ENCODE assay signal across 22 mouse cellular contexts in genomic region chr8:119644981-119645597, GRCm38 (mm10). TPM values are rescaled to one million over a fixed set of nuclear protein-coding genes. Genes with fewer than 3 reads are reported as not detected.
DNase-seq lines count a peak whose midpoint lies in the region; ATAC-seq and TF ChIP-seq lines count a peak whose summit lies in the region.
"Had no signal": no experiment of that assay in that cellular context is flagged by ENCODE, and none has a peak within 500 bp of the region (broad histone marks: within the 10 kb centered on the region; RNA-seq: fewer than 3 reads in every experiment).

No protein-coding gene starts in this region.

- no peak for TF ChIP-seq CTCF in hindbrain, postnatal 0 days (IDR thresholded peaks at IDR 0.05; ENCODE audit: low read depth)

- ATAC-seq in hindbrain, embryonic 11.5 days (ENCODE audit: low FRiP score) = peak; percentile 66; the same call in 1 of the 2 replicates
- peak; percentile 82 for ATAC-seq in hindbrain, postnatal 0 days
- ATAC-seq in neural tube, embryonic 14.5 days (ENCODE audit: low read depth) = peak; percentile 90
- no peak for ATAC-seq in frontal cortex, adult (ENCODE audit: low TSS enrichment)
- ATAC-seq in granulocyte monocyte progenitor cell, adult 5-6 weeks (replicated peaks; ENCODE audit: poor library complexity, severe bottlenecking) = no peak

- H3K4me3 ChIP-seq in hindbrain, embryonic 11.5 days (ENCODE audit: low read depth, low read length) = no peak overlapping the region
- no peak overlapping the region for H3K4me3 ChIP-seq in hindbrain, embryonic 10.5 days
- H3K4me3 ChIP-seq in embryonic facial prominence, embryonic 10.5 days = no peak overlapping the region
- no peak overlapping the region for H3K4me3 ChIP-seq in hindbrain, postnatal 0 days (ENCODE audit: low read length)
- no peak overlapping the region for H3K4me3 ChIP-seq in neural tube, embryonic 14.5 days (ENCODE audit: low read depth, low read length)
- H3K4me3 ChIP-seq: erythroblast, embryonic 14.5 days; limb, embryonic 13.5 days; liver, embryonic 13.5 days; lung, embryonic 15.5 days had no signal

- H3K4me2 ChIP-seq in hindbrain, embryonic 11.5 days (replicated peaks; ENCODE audit: low read depth, low read length) = no peak overlapping the region
- H3K4me2 ChIP-seq in hindbrain, postnatal 0 days (ENCODE audit: low read depth, low read length) = no peak overlapping the region
- H3K4me2 ChIP-seq in neural tube, embryonic 14.5 days (ENCODE audit: low read depth, low read length) = peak overlapping the region; percentile 16; the same call in 1 of the 2 replicates
- H3K4me2 ChIP-seq: limb, embryonic 13.5 days; liver, embryonic 13.5 days; lung, embryonic 15.5 days had no signal

- H3K4me1 ChIP-seq in hindbrain, embryonic 11.5 days (replicated peaks; ENCODE audit: control insufficient read depth, insufficient read depth, low read length) = no peaks in the 10 kb centered on the region
- no peaks in the 10 kb centered on the region for H3K4me1 ChIP-seq in hindbrain, embryonic 10.5 days (replicated peaks)
- 0 out of 2 replicates have a peak, but pooled peaks cover 3% of the 10 kb centered on the region for H3K4me1 ChIP-seq in embryonic facial prominence, embryonic 10.5 days
- no peaks in the 10 kb centered on the region for H3K4me1 ChIP-seq in hindbrain, postnatal 0 days (ENCODE audit: insufficient read depth, low read length)
- peaks cover 7% of the 10 kb centered on the region; the same call in 1 of the 2 replicates for H3K4me1 ChIP-seq in neural tube, embryonic 14.5 days (ENCODE audit: control insufficient read depth, insufficient read depth, low read length)
- H3K4me1 ChIP-seq: liver, embryonic 13.5 days; lung, embryonic 15.5 days had no signal

- no peaks in the 10 kb centered on the region for H3K9me3 ChIP-seq in hindbrain, embryonic 11.5 days (ENCODE audit: control insufficient read depth, low read length)
- peaks cover 7% of the 10 kb centered on the region; the same call in 1 of the 2 replicates for H3K9me3 ChIP-seq in hindbrain, embryonic 10.5 days
- peaks cover 5% of the 10 kb centered on the region; the same call in 1 of the 2 replicates for H3K9me3 ChIP-seq in embryonic facial prominence, embryonic 10.5 days
- no peaks in the 10 kb centered on the region for H3K9me3 ChIP-seq in hindbrain, postnatal 0 days (ENCODE audit: low read length)
- no peaks in the 10 kb centered on the region for H3K9me3 ChIP-seq in neural tube, embryonic 14.5 days (ENCODE audit: control insufficient read depth, low read length)
- H3K9me3 ChIP-seq: lung, embryonic 15.5 days had no signal

- no peak overlapping the region for H3K9ac ChIP-seq in hindbrain, embryonic 11.5 days (ENCODE audit: low read depth, low read length)
- no peak overlapping the region for H3K9ac ChIP-seq in hindbrain, postnatal 0 days (replicated peaks; ENCODE audit: low read length)
- 0 out of 2 replicates have a peak overlapping the region, but pooled peaks have one; percentile 16 for H3K9ac ChIP-seq in neural tube, embryonic 14.5 days (replicated peaks; ENCODE audit: low read depth, low read length)
- H3K9ac ChIP-seq: limb, embryonic 13.5 days; liver, embryonic 13.5 days; lung, embryonic 15.5 days had no signal

- no peaks in the 10 kb centered on the region for H3K36me3 ChIP-seq in hindbrain, embryonic 11.5 days (ENCODE audit: control insufficient read depth, insufficient read depth, low read length)
- H3K36me3 ChIP-seq in hindbrain, embryonic 10.5 days = no peaks in the 10 kb centered on the region
- H3K36me3 ChIP-seq in embryonic facial prominence, embryonic 10.5 days (replicated peaks) = no peaks in the 10 kb centered on the region
- no peaks in the 10 kb centered on the region for H3K36me3 ChIP-seq in hindbrain, postnatal 0 days (ENCODE audit: insufficient read depth, low read length)
- H3K36me3 ChIP-seq in neural tube, embryonic 14.5 days (ENCODE audit: control insufficient read depth, insufficient read depth, low read length) = no peaks in the 10 kb centered on the region
- H3K36me3 ChIP-seq: limb, embryonic 13.5 days; liver, embryonic 13.5 days; lung, embryonic 15.5 days had no signal

- WGBS in hindbrain, embryonic 11.5 days = 61% methylated on average over 18 of the region's 18 CpGs
- 66% methylated on average over 18 of the region's 18 CpGs for WGBS in hindbrain, embryonic 10.5 days
- WGBS in embryonic facial prominence, embryonic 10.5 days = 69% methylated on average over 18 of the region's 18 CpGs
- 36% methylated on average over 18 of the region's 18 CpGs for WGBS in hindbrain, postnatal 0 days
- WGBS in neural tube, embryonic 14.5 days = 30% methylated on average over 18 of the region's 18 CpGs

- peak overlapping the region; percentile 67 for H3K27ac ChIP-seq in hindbrain, embryonic 11.5 days (ENCODE audit: low read depth, low read length)
- no peak overlapping the region for H3K27ac ChIP-seq in hindbrain, embryonic 10.5 days
- no peak overlapping the region; the same call in 1 of the 2 replicates for H3K27ac ChIP-seq in embryonic facial prominence, embryonic 10.5 days (replicated peaks)
- H3K27ac ChIP-seq in hindbrain, postnatal 0 days = peak overlapping the region; percentile 56
- peak overlapping the region; percentile 66 for H3K27ac ChIP-seq in neural tube, embryonic 14.5 days (ENCODE audit: low read depth, low read length)
- H3K27ac ChIP-seq: kidney, postnatal 0 days; limb, embryonic 13.5 days; liver, embryonic 13.5 days; lung, embryonic 15.5 days had no signal

- no peak for DNase-seq in hindbrain, embryonic 11.5 days (ENCODE audit: low spot score)
- DNase-seq in hindbrain, embryonic 10.5 days (ENCODE audit: low spot score) = no peak
- DNase-seq in embryonic facial prominence, embryonic 10.5 days (ENCODE audit: low spot score) = peak; percentile 12
- DNase-seq in hindbrain, postnatal 0 days (ENCODE audit: low spot score) = peak; percentile 59
- no peak for DNase-seq in right cerebral cortex, postnatal 4 days
- DNase-seq: adrenal gland, postnatal 36 days; B cell, adult 2 months; cerebellum, adult 8-10 months; gastrocnemius, postnatal 25 days; kidney, adult 18-20 months; liver, embryonic 13.5 days; thymus, postnatal 14 days had no signal

- H3K27me3 ChIP-seq in hindbrain, embryonic 11.5 days (ENCODE audit: control insufficient read depth, insufficient read depth, low read length) = no peaks in the 10 kb centered on the region
- H3K27me3 ChIP-seq in hindbrain, embryonic 10.5 days (ENCODE audit: insufficient read depth, poor library complexity, severe bottlenecking) = no peaks in the 10 kb centered on the region
- no peaks in the 10 kb centered on the region for H3K27me3 ChIP-seq in embryonic facial prominence, embryonic 10.5 days (replicated peaks; ENCODE audit: low read depth, poor library complexity, severe bottlenecking)
- H3K27me3 ChIP-seq in hindbrain, postnatal 0 days (ENCODE audit: insufficient read depth, low read length) = no peaks in the 10 kb centered on the region
- no peaks in the 10 kb centered on the region for H3K27me3 ChIP-seq in neural tube, embryonic 14.5 days (ENCODE audit: control insufficient read depth, insufficient read depth, low read length)
- H3K27me3 ChIP-seq: limb, embryonic 13.5 days; liver, embryonic 13.5 days; lung, embryonic 15.5 days had no signal

RNA-seq across cellular contexts. Expression of gene Kcng4, which starts 9.6 kb away (rescaled TPM):
- 0.10 TPM in 1 of 2 replicates, not detected in the other for polyA plus RNA-seq in hindbrain, embryonic 11.5 days (2014; fragmentation: Nextera tagmentation; extraction: Ambion mirVana)
- 0.16 and 0.29 TPM in 2 replicates for polyA plus RNA-seq in hindbrain, embryonic 10.5 days (2016; fragmentation: Nextera tagmentation; extraction: Ambion mirVana)
- polyA plus RNA-seq in embryonic facial prominence, embryonic 10.5 days (2016; fragmentation: Nextera tagmentation; extraction: Ambion mirVana) = 0.22 and 0.47 TPM in 2 replicates
- total RNA-seq in hindbrain, postnatal 0 days (2014; rRNA removed) = 0.11 and 0.73 TPM in 2 replicates
- polyA plus RNA-seq in hindbrain, postnatal 0 days (2015; fragmentation: Nextera tagmentation; extraction: Ambion mirVana) = 0.19 and 0.21 TPM in 2 replicates
- polyA plus RNA-seq in neural tube, embryonic 14.5 days (2014; fragmentation: Nextera tagmentation; extraction: Ambion mirVana) = 0.06 and 0.08 TPM in 2 replicates
- total RNA-seq in granulocyte monocyte progenitor cell, adult 5-6 weeks (2014; fragmentation: Nextera tagmentation) = not detected in 2 replicates
- not detected in 2 replicates for total RNA-seq in granulocyte monocyte progenitor cell, adult 5-6 weeks (2017)
- total RNA-seq: monocyte, adult 5-6 weeks had no signal
- polyA plus RNA-seq: embryonic facial prominence, embryonic 11.5 days; erythroblast, embryonic 14.5 days; limb, embryonic 13.5 days; liver, embryonic 13.5 days had no signal

RNA-seq across cellular contexts. Expression of gene Wfdc1, which starts 21.1 kb away (rescaled TPM):
- 3.6 and 4.6 TPM in 2 replicates for polyA plus RNA-seq in hindbrain, embryonic 11.5 days (2014; fragmentation: Nextera tagmentation; extraction: Ambion mirVana)
- polyA plus RNA-seq in hindbrain, embryonic 10.5 days (2016; fragmentation: Nextera tagmentation; extraction: Ambion mirVana) = 9.6 and 11.6 TPM in 2 replicates
- 3.8 and 4.5 TPM in 2 replicates for polyA plus RNA-seq in embryonic facial prominence, embryonic 10.5 days (2016; fragmentation: Nextera tagmentation; extraction: Ambion mirVana)
- 20.6 and 24.1 TPM in 2 replicates for total RNA-seq in hindbrain, postnatal 0 days (2014; rRNA removed)
- 10.6 and 12.0 TPM in 2 replicates for polyA plus RNA-seq in hindbrain, postnatal 0 days (2015; fragmentation: Nextera tagmentation; extraction: Ambion mirVana)
- polyA plus RNA-seq in neural tube, embryonic 14.5 days (2014; fragmentation: Nextera tagmentation; extraction: Ambion mirVana) = 3.2 and 3.7 TPM in 2 replicates
- total RNA-seq in granulocyte monocyte progenitor cell, adult 5-6 weeks (2014; fragmentation: Nextera tagmentation) = not detected in 2 replicates
- not detected in 2 replicates for total RNA-seq in granulocyte monocyte progenitor cell, adult 5-6 weeks (2017)
- total RNA-seq: monocyte, adult 5-6 weeks had no signal
- polyA plus RNA-seq: erythroblast, embryonic 14.5 days had no signal

RNA-seq across cellular contexts. Expression of gene Adad2, which starts 32.5 kb away (rescaled TPM):
- 0.13 TPM in 1 of 2 replicates, not detected in the other for polyA plus RNA-seq in hindbrain, embryonic 11.5 days (2014; fragmentation: Nextera tagmentation; extraction: Ambion mirVana)
- 0.16 and 0.41 TPM in 2 replicates for polyA plus RNA-seq in hindbrain, embryonic 10.5 days (2016; fragmentation: Nextera tagmentation; extraction: Ambion mirVana)
- 0.27 TPM in 1 of 2 replicates, not detected in the other for polyA plus RNA-seq in embryonic facial prominence, embryonic 10.5 days (2016; fragmentation: Nextera tagmentation; extraction: Ambion mirVana)
- total RNA-seq in hindbrain, postnatal 0 days (2014; rRNA removed) = 0.63 and 1.0 TPM in 2 replicates
- 0.11 TPM in 1 of 2 replicates, not detected in the other for polyA plus RNA-seq in hindbrain, postnatal 0 days (2015; fragmentation: Nextera tagmentation; extraction: Ambion mirVana)
- not detected in 2 replicates for polyA plus RNA-seq in neural tube, embryonic 14.5 days (2014; fragmentation: Nextera tagmentation; extraction: Ambion mirVana)
- total RNA-seq in granulocyte monocyte progenitor cell, adult 5-6 weeks (2014; fragmentation: Nextera tagmentation) = not detected in 2 replicates
- total RNA-seq in granulocyte monocyte progenitor cell, adult 5-6 weeks (2017) = not detected in 2 replicates
- total RNA-seq: adrenal gland, postnatal 36 days; left cerebral cortex, postnatal 10 days; monocyte, adult 5-6 weeks had no signal
- polyA plus RNA-seq: erythroblast, embryonic 14.5 days; kidney, postnatal 0 days; liver, embryonic 13.5 days; lung, embryonic 15.5 days had no signal

RNA-seq across cellular contexts. Expression of gene Taf1c, which starts 40.1 kb away (rescaled TPM):
- polyA plus RNA-seq in hindbrain, embryonic 11.5 days (2014; fragmentation: Nextera tagmentation; extraction: Ambion mirVana) = 10.1 and 11.9 TPM in 2 replicates
- 16.8 and 17.4 TPM in 2 replicates for polyA plus RNA-seq in hindbrain, embryonic 10.5 days (2016; fragmentation: Nextera tagmentation; extraction: Ambion mirVana)
- polyA plus RNA-seq in embryonic facial prominence, embryonic 10.5 days (2016; fragmentation: Nextera tagmentation; extraction: Ambion mirVana) = 15.7 and 17.8 TPM in 2 replicates
- total RNA-seq in hindbrain, postnatal 0 days (2014; rRNA removed) = 19.8 and 29.7 TPM in 2 replicates
- polyA plus RNA-seq in hindbrain, postnatal 0 days (2015; fragmentation: Nextera tagmentation; extraction: Ambion mirVana) = 7.9 and 9.4 TPM in 2 replicates
- 12.7 and 14.7 TPM in 2 replicates for polyA plus RNA-seq in neural tube, embryonic 14.5 days (2014; fragmentation: Nextera tagmentation; extraction: Ambion mirVana)
- 3.0 and 13.8 TPM in 2 replicates for total RNA-seq in granulocyte monocyte progenitor cell, adult 5-6 weeks (2014; fragmentation: Nextera tagmentation)
- total RNA-seq in granulocyte monocyte progenitor cell, adult 5-6 weeks (2017) = 6.8 and 11.0 TPM in 2 replicates

RNA-seq across cellular contexts. Expression of gene Atp2c2, which starts 54.7 kb away (rescaled TPM):
- polyA plus RNA-seq in hindbrain, embryonic 11.5 days (2014; fragmentation: Nextera tagmentation; extraction: Ambion mirVana) = 0.40 and 0.96 TPM in 2 replicates
- 1.4 TPM in 2 replicates for polyA plus RNA-seq in hindbrain, embryonic 10.5 days (2016; fragmentation: Nextera tagmentation; extraction: Ambion mirVana)
- polyA plus RNA-seq in embryonic facial prominence, embryonic 10.5 days (2016; fragmentation: Nextera tagmentation; extraction: Ambion mirVana) = 3.8 and 4.1 TPM in 2 replicates
- total RNA-seq in hindbrain, postnatal 0 days (2014; rRNA removed) = 0.26 and 0.29 TPM in 2 replicates
- polyA plus RNA-seq in hindbrain, postnatal 0 days (2015; fragmentation: Nextera tagmentation; extraction: Ambion mirVana) = 0.66 and 0.98 TPM in 2 replicates
- polyA plus RNA-seq in neural tube, embryonic 14.5 days (2014; fragmentation: Nextera tagmentation; extraction: Ambion mirVana) = 0.08 and 0.10 TPM in 2 replicates
- total RNA-seq in granulocyte monocyte progenitor cell, adult 5-6 weeks (2014; fragmentation: Nextera tagmentation) = not detected in 2 replicates
- total RNA-seq in granulocyte monocyte progenitor cell, adult 5-6 weeks (2017) = not detected in 2 replicates
- total RNA-seq: monocyte, adult 5-6 weeks had no signal
- polyA plus RNA-seq: erythroblast, embryonic 14.5 days had no signal

Comparison
In these comparisons a context has a peak if more than half of its experiments do, and no peak if none do; other contexts are left out.
1. DNase-seq: peak in embryonic facial prominence, embryonic 10.5 days (single experiment) and hindbrain, postnatal 0 days (single experiment); none in hindbrain, embryonic 11.5 days (single experiment), hindbrain, embryonic 10.5 days (single experiment) and right cerebral cortex, postnatal 4 days (single experiment).
2. H3K27ac ChIP-seq: peak in hindbrain, embryonic 11.5 days (single experiment), hindbrain, postnatal 0 days (single experiment) and neural tube, embryonic 14.5 days (single experiment); none in hindbrain, embryonic 10.5 days (single experiment) and embryonic facial prominence, embryonic 10.5 days (single experiment).
3. ATAC-seq: peak in hindbrain, embryonic 11.5 days (single experiment), hindbrain, postnatal 0 days (single experiment) and neural tube, embryonic 14.5 days (single experiment); none in frontal cortex, adult (single experiment) and granulocyte monocyte progenitor cell, adult 5-6 weeks (single experiment).